Mouse (Mus musculus): ENCODE results near the gene Crygf. TPM values are rescaled to one million over a fixed set of nuclear protein-coding genes. Genes with fewer than 3 reads are reported as not detected.
"Not testable (repeated sequence)": the region's sequence is repeated elsewhere in the genome, so short reads cannot be mapped to it uniquely, and the experiment has no call there.

The Crygf gene
- total RNA-seq (2021), result not detected

DNA sequence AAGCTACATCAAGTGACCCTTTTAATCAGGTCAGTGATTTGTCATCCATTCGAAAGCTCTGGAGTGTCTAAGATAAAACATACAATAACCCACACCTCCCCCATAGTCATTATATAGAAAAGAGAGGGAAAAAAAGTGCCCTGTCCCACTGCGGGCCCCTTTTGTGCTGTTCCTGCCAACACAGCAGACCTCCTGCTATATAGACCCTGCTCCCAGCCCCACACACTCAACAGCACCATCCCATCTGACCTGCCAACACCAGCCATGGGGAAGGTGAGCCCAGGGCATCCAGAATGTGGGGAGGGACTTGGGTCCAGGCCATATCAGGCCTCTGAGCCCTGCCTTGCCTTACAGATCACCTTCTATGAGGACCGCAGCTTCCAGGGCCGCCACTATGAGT lies at the start of gene Crygf:
Crygf (plus strand) TSS at position 227 of the 400 bp plus-strand sequence.
- no peak for DNase-seq (ENCODE audit: low spot score in 2 of 2)
- intact Hi-C loops (cut with DNase I), result no loop called here

DNA sequence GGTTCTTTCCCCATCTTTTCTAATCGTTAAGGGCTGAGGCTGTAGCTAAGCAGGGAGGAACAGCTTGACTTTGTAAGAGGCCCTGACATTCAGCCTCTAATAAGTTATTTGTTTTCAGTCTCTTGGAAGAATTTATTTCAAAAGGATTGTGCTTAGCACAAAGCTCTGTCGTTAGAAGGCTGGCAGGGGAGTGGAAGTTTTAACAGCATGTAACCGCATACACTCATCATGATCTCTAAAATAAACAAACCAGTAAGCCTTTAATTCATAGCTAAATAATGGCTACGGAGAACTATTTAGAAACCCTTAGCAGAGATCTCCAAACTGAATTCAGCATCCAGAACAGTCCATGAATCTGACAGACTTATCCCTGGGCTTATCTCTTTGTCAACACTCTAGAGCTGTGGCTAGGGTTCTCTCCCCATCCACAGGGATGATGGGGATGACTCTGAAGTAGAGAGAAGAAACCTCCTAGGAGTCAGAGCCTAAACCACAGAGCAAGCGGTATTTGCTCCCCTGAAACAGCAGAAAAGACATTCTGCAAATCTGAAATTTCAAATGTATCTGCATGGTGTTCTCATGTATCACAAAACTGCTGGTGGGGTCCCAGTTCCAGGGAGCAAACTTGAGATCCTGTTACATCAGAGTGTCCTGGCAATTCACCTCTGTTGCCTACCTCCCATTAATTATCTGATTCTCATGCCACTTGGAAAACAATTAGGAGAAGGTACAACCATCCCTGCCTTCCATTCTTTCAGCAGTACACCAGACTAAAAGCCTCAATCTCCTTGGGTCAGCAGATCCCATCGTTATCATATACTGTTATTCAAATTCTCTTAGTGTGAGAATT lies 734 bp upstream of the Crygf start:
- DNase-seq (ENCODE audit: low spot score in 2 of 2), result no peak
- intact Hi-C loops (cut with DNase I), result no loop called here

DNA sequence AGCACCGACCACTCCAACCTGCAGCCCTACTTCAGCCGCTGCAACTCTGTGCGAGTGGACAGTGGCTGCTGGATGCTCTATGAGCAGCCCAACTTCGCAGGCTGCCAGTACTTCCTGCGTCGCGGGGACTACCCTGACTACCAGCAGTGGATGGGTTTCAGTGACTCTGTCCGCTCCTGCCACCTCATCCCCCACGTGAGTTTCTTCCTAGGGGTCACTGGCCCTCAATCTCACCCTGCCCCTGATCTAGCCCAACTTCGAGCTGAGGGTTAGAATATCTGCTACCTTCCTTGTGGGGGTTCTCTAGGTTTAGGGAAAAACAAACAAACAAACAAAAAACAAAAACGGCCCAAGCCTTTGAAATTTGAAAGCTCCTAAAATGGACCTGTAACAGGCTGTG lies 376 bp downstream of the Crygf start:
- DNase-seq (ENCODE audit: low spot score in 2 of 2); intact Hi-C loops (cut with DNase I): not testable (repeated sequence)

DNA sequence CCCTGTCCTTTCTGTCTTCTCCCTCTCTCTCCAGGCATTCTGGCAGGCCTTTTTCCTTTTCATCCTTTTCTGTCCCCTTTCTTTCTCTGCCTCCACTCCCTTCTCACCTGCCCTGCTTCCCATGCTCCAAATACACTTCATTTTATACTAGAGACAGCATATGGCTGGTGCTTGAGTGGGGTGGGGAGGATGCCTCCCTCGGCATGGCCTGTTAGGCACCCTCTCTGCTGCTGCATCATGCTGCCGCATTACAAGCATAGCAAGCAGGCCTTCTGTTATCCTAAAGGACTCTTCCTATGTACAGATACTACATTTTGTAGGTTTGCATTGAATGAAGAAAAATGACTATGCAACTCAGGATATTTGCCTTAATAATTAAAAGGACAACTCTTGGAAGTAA lies 3.7 kb downstream of the Crygf start:
- DNase-seq (ENCODE audit: low spot score in 2 of 2), result no peak
- intact Hi-C loops (cut with DNase I), result no loop called here

DNA sequence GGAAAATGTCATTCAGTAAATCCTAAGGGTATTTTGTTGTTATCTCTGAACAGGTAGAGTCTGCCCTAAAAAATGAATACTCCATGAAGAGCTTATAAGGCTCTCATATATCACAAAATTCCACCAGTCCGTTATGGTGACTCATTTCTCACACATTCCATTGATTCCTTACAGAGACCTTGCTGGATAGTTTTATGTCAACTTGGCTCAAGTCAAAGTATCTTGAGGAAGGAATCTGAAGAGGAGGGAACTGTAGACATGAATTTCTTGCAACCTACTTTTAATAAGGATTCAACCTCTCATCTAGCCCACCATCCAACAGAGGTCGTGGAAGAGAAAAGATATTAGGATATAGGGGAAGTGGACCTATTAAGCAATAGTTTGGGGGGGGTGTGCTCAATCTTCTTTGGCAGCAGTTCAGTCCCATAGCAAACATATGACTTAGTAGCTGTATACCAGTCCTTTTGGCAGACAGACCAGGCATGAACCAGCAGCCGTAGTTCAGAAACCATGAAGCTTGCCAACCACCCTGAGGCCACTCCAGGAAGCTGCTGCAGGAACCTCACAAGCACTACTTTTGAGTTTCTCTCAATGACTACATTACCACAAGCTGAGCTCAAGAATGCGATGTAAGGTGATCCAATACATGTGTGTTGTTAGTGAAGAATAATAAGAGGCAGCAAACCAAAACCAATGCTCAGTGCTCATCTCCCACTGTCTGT lies 5.9 kb downstream of the Crygf start:
- intact Hi-C loops (cut with DNase I), result no loop called here
- DNase-seq (ENCODE audit: low spot score in 2 of 2), result no peak

Other genes with a start within 250 kb of the Crygf start
- 1,000 to 10,000 TPM in 1 of 2 experiments, 100 to 1,000 TPM in 1; 960 to 1,113 TPM for gene Map2, start 248.8 kb downstream of the Crygf start, total RNA-seq (2021)

Measured in left cerebral cortex, postnatal 36 days (tissue).